Mouse (Mus musculus): ENCODE measurements around the gene Olfr1261.

Gene Olfr1261

GRCm38 (mm10) chr2:89990921-89991320 is at the start of gene Olfr1261:
Gene Olfr1261, plus strand, starts transcription at chr2:89991221.
- DNase-seq (ENCODE audit: low read depth, low spot score) = no peak

- DNase-seq (ENCODE audit: low read depth, low spot score) = no peak
These were observed 42.5 kb upstream of the Olfr1261 start, which contains the start of gene Olfr1259 for GRCm38 (mm10) chr2:89948564-89948963. Gene Olfr1259, minus strand, starts transcription at chr2:89948664.

- no peak for DNase-seq (ENCODE audit: low read depth, low spot score)
These were observed 16.8 kb upstream of the Olfr1261 start, which contains the start of gene Olfr1260 for GRCm38 (mm10) chr2:89974184-89974583. Gene Olfr1260, plus strand, starts transcription at chr2:89974340.

DNA sequence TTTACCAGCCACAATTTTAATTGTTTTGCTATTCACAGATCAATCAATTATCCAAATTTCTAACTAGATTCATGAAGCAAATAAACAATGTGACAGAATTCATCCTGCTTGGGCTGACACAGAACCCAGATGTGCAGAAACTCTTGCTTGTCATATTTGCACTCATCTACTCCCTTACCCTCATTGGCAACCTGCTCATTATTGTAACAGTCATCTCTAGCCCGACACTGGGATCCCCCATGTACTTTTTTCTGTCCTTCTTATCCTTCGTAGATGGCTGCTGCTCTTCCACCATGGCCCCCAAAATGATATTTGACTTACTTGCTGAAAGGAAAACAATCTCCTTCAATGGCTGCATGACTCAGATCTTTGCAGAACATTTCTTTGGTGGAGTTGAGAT is 13.3 kb upstream of the Olfr1261 start:
- DNase-seq (ENCODE audit: low read depth, low spot score) = no peak

DNA sequence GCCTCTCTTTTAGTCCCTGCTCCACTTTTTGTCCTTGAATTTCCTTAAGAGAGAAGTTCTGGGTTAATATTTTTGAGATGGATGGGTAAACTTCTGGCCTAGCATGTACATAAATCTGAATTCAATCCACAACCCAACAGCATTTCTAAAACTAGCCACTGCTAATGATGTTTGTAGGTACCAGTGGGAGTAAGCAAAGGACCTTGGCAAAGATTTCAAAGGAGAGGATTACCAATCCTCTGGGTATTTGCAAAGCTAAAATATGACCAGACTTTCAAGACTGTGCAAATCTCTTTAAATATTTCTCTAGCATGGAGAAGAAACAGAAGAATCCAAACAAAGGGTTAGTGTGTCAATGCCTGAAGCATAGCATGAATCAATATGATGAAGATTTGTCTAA is 8.8 kb downstream of the Olfr1261 start, which contains the start of gene Olfr1262:
TSS of gene Olfr1262 (plus strand) at position 301 of the 400 bp plus-strand sequence.
- DNase-seq (ENCODE audit: low read depth, low spot score) = no peak

DNA sequence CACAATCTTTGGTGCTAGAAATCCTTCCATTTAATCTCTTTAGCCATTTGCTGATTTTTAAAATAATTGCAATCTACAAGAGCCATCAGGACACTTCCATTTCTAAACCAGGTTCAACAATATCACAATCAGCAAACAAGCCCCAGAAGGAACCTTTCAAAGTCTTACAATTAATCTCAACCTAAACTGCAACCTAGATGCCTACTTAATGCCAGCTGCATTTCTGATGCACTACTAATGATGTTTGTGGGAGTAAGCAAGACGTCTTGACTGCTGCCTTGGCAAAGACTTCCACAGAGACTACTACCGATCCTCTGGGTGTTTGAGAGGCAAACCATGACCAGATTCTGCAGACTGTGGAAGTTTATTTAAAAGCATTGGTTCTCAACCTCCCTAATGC is 20.8 kb downstream of the Olfr1261 start, which contains the start of gene Olfr1263:
TSS of gene Olfr1263 (plus strand) at position 301 of the 400 bp plus-strand sequence.
- DNase-seq (ENCODE audit: low read depth, low spot score) = no peak

- no peak for DNase-seq (ENCODE audit: low read depth, low spot score)
These were observed 34.5 kb downstream of the Olfr1261 start, which contains the start of gene Olfr1264 for GRCm38 (mm10) chr2:90025477-90025876. Gene Olfr1264, minus strand, starts transcription at chr2:90025577.

- no peak for DNase-seq (ENCODE audit: low read depth, low spot score)
These were observed 44.0 kb downstream of the Olfr1261 start, which contains the start of gene Olfr1265 for GRCm38 (mm10) chr2:90035037-90035436. Gene Olfr1265, plus strand, starts transcription at chr2:90035337.

Data from c-Kit-negative CD71-positive TER-119-positive erythroid progenitor cells, embryonic 14.5 days (primary cell).